Mouse (Mus musculus) common myeloid progenitor, adult 5-6 weeks (primary cell): ENCODE data around the gene Arhgap10. TPM values are rescaled to one million over a fixed set of nuclear protein-coding genes. Genes with fewer than 3 reads are reported as not detected.

Source experiments
- ATAC-seq: replicated peaks from 2 replicates; pipeline ENCODE4 v1.8.0; 2016; ENCODE audit warnings: low read depth, mild to moderate bottlenecking, moderate TSS enrichment, inconsistent platforms; ENCODE audit not compliant: poor library complexity, severe bottlenecking
- total RNA-seq: library from RNA; stranded (forward); fragments of 200-1000, 187-1606 nt; gene quantifications from 2 replicates; pipeline ENCODE4 v1.2.3, GENCODE M21; 2017

Arhgap10 gene
- total RNA-seq, 1 experiment from 2014 or later: 30.7 TPM

DNA sequence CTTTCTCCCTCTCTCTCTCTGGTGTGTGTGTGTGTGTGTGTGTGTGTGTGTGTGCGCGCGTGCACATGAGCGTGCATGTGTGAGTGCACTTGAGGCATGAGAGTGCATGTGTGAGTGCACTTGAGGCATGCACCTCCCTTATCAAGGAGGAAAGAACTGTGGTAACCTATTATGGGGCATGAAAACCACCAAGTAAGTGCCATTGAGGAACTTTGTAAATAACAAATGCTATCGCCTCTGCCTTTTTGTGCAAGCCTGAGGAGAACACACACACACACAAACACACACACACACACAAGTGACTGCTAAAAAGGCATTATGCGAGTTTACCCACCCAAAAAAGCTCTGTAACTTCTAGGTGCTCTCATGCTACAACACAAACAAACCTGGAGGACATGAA lies 28.5 kb downstream of the Arhgap10 start:
- no peak for ATAC-seq

DNA sequence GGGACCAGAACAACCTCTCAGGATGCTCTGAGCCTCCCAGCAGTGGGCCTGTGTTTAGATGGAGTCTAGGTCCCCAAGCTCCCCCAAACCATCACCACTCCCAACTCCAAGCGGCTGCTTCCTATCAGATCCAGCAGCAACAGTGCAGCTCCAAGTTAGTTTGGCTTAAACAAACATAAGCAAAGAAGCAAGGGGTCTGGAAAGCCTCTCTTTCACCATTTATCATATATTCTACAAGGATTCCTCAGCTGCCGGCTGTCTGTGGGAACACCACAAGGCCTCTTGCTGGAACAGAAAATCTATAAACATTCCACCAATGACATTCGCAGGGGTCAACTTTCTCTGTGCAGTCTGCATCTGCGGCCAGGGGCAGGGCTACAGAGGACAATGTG lies 29.5 kb downstream of the Arhgap10 start:
- ATAC-seq: no peak

DNA sequence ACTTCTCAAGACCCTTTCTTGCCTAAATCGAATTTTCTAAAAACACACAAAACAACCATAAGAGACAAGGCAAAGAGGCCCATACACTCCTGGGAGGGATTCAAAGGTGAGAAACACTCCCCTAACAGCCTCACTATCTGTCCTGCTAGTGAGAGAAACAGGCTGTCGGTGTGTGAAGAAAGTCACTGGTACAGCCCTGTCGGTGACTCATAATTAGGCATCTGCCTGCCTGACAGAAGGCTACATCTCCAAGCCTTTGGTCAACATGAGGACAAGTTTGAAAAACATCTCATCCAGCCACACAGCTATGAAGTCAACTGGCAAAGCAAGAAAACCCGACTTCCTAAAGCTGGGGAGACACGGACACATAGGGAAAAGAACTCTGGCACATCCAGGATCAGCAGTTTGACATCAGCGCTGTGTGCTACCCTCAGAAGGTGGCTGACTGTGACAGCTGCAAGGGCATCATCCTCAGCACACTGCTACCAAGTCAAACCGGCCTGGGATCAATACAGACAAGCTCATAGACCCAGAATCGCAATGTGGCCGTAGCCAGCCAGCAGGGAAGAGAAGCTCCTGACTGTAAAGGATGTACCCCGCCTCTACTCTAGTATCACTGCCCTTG lies 30.1 kb downstream of the Arhgap10 start:
- no peak for ATAC-seq

DNA sequence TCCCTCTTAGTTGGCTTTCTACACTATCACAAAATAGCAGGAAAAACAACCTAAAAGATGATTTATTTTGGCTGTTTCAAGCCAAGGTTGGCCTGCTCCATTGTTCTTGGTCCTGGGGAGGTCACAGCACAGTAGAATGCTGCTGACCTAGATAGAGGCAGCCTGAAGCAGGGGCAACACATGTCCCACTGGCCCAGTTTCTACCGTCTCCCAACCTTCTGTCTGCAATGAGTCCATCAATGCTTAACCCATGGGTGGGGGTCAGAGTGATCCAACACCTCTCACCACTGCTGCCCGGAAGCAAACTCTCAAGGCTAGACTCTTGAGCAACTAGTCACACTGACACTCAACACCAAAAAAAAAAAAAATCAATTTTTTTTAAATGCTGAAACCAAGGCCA lies 31.0 kb downstream of the Arhgap10 start:
- no peak for ATAC-seq

DNA sequence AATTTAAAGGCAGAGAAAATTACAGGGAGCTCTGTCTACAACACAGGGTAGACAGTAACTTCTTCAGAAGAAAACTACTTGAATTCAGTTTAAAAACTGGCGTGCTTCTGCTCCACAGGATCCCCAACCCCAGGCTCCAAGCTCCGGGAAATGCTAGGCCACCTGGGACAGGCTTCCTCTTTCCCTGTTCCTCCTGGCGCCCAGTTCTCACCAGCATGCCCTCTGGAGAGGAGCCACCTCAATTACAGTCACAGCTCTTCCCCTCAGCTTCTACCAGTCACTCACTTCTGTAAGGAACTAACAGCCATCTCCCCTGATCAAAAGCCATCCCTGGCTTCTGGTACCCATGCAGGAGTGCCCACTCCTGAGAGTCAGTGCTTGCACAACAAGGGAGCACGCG lies 32.9 kb downstream of the Arhgap10 start:
- peak; percentile 6 for ATAC-seq

DNA sequence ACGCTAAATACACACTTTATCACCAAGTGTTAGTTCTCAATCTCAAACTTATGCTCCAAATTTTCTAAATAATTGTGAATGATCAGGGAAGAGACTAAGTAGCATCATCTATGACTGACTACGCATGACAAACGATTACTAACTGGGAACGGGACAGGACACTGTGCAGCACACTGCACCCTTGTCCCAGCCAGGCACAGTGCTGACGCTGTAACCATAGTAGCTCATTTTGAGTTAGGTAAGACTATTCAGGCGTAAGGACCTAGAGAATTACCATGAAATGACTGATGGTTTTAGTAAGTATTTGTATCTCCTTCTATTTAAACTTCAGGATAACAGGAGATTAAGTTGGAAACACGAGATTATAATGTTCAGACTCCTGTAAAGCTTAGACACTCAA lies 33.5 kb downstream of the Arhgap10 start:
- no peak for ATAC-seq

DNA sequence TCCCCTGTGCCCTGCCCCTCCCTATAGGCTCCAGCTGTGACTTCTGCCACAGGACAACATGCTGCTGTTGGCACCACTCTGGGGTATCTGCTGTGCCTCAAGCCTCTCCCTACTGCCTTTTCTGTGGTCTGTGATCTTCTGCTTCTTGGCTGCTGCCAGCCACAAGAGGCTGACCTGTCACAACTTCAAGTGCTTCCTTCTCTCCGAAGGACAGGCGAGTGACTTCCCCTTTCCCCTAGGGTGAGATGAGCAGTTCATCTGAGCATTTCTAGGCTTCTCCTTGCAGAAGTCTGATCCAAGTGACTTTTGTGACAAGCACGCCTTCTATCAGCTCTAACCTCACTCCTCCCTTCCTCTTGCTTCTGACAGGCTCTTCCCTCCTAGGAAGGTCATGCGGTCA lies 34.1 kb downstream of the Arhgap10 start:
- peak; percentile 92 for ATAC-seq

DNA sequence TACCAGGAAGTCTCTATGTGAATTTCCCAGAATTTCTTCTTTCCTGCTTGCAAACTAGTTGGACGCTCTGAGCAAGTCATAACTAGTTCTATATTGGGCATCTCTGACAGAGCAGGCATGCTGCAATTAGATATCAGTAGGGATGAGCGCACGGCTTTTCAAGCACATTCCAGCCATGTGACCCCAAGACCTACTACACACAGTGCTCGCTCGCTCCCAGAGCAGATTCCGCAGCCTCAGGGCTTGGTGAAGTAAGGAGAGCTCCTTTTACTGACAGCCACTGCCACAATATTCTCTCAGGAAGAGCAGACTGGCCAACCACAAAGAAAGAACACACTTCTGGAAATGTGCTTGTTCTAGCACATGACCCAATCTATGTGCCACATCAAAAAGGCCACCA lies 36.0 kb downstream of the Arhgap10 start:
- ATAC-seq: no peak

DNA sequence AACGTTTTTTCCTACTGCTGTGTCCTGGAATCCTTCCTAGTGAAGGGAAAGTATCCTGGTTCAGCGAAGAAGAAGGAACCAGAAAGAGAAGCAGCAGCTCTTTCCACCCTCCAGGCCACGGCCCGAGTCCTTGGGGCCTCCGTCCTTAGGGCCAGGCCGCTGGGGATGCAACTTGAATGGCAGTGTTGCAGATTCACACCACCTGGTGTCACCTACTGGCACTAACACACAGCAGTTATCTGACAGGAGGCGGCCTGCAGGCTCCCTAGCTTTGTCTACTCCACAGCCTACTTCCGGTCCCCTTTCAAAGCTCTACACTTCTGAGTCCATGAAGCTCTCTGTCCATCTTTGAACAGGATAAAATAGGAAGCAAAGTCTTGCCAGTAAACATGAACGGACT lies 37.8 kb downstream of the Arhgap10 start:
- no peak for ATAC-seq

DNA sequence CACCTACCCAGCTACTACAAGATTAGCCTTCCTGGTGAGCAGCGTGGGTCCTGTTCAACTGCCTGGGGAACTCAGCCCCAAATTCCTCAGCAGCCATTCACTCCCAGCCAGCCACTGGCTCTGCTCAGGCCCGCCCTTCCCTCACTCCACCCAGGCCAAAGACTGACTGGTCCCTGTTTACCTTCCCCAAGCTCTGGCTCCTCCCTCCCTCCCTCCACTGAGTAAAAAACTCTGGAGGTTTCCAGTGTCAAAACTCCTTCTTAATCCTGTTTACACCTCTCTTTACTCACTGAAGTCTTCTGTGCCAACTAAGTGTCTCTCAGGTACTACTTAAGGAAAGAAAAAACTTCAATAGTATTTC lies 38.9 kb downstream of the Arhgap10 start:
- ATAC-seq: no peak

DNA sequence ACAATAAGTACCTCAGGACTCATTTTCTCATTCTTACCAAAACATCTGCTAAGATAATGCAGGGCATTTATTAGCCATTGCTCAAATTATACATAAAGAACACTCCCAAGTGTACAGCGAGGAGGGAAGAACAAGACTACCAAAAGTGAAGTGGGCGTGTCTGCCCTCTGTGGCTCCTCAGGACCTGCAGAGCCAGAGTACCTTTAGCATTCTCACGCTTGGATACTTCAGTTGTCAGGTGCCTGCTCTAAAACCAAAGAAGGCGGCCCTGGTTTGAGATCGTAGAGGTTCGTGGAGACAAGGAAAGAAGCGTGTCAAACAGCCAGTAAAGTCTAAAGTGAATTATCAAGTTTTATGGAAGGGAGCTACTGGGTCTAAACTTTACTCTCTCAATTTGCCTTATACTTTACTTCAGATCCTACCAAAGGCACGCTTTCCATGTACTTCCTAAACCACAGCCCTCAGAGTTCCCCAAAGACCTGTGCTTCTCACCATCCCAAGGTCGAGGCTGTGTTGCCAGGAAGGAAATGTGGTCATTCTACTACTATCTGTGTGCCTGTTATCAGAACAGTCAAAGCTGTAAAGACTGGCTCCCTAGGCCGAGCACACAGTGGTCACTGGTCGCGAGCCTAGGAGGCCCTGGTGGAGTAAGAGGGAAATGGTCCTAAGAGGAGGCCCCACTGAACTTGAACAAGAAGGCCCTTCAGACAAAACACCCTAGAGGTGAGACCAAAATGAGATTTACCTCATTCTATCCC lies 39.4 kb downstream of the Arhgap10 start:
- peak; percentile 42 for ATAC-seq

DNA sequence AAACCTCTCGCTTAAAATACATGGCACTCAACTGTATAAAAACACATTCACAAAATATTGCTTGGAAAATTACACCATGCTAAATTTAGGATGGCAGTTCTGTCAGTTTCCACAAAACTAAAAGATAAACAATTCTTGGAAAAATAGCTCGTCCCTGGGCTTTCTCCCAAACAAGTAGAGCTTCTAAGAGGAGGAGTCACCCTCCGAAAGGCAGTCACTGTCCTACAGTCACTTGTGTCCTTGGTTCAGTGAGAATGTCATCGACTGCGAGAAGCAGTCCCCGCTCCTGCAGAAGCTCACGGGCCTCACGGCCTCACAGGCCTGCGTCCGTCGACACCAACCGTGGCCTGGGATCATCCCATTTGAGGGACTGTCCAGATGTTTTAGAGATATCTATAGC lies 40.1 kb downstream of the Arhgap10 start:
- no peak for ATAC-seq

DNA sequence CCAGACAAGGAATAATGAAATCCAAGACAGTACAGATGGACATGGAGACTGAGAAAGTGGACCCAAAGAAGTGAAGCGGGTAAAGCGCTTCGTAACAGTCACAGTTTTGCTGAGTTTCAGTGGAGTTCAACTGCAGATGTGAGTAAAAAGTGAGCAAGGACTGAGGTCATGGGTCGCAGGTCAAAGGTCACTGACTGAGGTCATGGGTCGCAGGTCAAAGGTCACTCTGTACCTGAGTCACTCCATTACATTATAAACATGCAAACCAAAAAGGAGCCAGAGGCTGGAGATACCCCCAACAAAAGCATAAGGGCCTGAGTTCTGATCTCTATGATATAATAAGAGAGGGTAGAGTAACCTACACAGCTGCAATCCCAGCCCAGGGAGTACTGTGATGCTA lies 43.1 kb downstream of the Arhgap10 start:
- ATAC-seq: no peak

DNA sequence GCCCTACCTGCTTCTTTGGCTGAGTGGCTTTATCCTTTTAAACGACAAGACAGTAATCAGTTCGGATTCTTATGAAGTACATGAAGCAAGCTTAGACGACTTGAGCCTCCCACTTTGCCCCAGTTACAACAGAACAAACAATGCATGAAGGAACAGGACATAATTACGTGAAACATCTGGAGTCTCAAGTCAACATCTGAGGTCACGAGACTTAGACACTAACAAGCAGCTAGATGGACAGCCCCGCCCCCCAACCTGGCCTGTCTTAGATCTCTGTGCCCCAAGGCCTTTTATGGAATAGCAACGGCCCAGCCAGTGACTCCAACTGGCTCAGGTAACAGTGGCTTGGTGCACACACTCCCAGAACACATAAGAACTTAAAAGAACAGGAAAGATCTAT lies 44.0 kb downstream of the Arhgap10 start:
- no peak for ATAC-seq

DNA sequence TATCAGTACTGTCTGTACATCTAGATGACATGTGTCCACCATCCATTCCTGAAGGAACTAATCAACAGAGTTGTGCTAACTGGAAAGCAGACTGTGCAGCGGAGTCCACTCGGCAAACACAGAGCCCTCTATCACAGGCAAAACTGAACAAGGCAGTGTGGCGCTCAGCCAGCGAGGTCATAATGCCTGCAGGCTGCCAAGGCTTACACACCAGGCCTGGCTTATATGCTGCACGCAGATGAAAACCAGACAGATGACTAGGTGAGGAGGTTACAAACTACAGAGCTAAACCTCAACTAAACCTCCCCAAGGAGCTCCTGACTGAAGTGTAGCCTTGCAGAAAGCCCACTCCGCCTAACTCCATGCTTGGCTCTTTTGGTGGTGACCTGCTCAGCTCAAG lies 44.4 kb downstream of the Arhgap10 start:
- ATAC-seq: no peak

DNA sequence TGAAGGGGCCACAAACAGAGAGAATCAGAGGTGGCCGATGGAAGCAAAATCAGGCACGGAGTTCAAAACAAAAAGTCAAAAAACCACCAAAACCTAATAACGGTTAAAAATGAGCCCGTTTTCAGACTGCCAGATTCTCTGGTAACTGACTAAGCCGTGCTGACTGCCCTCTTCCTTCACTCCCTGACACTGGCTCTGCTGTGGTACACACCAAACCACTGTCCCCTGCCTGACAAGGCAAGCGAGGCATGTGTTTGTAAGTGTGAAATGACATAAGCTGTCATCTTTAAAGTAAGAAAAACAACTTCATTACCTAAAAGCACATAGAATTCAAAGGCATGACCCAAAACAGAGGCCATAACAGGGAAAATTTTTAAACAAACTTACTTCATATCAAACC lies 56.4 kb downstream of the Arhgap10 start:
- ATAC-seq: no peak

DNA sequence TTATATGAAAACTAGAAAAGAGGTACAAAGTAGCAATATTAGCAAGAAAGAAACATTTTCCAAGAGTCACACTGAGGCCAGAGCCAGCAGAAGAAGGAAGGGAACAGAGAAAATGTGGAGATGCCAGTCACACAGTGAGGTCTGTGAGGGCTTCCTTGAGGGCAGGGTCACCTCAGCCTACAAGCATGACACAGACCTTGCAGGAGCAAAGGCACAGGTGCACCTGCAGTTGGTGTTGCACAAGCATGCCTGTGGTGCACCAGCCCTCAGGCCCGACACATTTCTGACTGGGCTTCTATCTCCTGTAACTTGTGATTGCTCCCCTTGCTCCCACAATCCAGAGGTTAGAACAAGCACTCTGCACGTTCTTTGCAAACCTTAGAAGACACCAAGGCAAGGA lies 57.4 kb downstream of the Arhgap10 start:
- ATAC-seq: no peak

DNA sequence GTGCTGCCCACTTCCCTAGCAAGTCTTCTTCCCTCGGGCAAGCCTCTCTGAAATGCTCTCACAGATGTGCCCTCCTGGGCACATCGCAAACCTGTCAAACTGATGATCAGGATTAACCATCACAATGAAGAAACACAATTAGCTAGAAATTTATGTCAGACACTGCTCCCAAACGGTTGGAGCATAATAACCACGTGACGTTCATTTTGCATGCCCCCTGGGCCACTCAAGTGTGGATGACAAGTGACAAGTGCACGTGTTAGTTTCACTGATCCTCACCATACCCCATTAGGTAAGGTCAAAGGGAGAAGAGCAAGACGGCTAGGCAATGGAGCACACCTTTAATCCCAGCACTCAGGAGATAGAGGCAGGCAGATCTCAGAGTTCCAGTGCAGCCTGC lies 58.1 kb downstream of the Arhgap10 start:
- no peak for ATAC-seq

DNA sequence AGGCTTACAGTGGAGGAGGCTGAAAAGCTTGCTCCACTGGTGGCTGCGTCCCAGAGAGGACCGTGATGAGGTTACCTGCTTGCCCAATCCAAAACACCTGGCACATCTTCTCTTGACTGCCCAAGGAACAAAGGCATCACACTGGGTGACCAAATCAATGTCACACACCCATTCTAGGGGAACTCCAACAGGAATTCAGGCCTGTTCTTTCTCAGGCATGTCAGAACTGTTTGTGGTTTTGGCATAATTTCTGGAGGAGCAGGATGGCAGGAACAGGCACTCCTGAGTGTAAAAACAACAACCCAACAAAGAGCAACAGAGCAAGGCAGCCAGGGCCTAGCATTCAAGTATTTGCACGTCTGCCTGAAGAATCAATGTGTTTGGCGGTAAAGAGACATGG lies 59.2 kb downstream of the Arhgap10 start:
- no peak for ATAC-seq

DNA sequence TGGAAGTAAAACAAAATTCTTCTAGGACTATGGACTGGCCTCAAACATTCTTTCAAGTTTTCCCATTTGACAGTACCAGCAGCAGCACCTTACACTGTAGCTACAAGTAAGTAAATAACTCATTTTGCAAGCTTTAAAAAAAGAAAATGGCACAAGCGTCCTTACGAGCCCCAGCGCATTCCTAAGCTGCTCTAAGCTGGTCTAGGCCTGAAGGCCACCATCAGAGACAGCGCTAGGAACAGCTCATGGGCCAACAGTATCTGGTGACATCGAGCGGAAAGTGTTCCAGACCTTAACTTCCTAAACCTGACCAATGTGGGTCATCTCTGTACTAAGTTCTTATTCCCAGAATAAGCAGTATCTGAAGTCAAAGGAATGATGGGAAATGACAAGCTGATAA lies 61.5 kb downstream of the Arhgap10 start:
- no peak for ATAC-seq

DNA sequence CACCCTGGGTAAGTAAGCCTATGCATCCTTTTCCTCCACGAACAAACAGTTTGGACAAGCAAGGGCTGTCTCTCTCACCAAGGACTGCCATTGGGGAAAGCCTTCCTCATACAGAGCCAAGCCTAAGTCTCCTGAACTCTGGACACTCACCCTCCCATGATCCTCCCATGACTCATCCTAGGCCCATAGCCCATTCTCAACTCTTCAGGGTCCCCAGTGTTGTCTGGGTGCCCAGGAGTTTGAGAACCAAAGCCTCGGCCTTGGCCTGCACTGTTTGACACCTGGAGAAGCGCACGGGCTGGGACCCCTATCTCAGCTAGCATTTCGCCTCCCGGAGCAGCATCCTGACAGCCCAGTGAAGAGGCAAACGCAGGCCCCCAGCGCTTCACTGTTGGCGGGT lies 63.9 kb downstream of the Arhgap10 start:
- ATAC-seq: no peak
